Mouse (Mus musculus): Measurements from ENCODE around the gene Tnfaip8l2. TPM values are rescaled to one million over a fixed set of nuclear protein-coding genes. Genes with fewer than 3 reads are reported as not detected.
A peak's percentile ranks its signal among the peaks of the same experiment; 100 is the strongest.

Tnfaip8l2 gene
- under 1 TPM; 0.27 to 0.55 TPM for total RNA-seq (2021)
- long read RNA-seq, experiment 1, partial matches to known transcripts: 0 of 2 reads
- long read RNA-seq, experiment 1, other reads (novel, unspliced or antisense): 1 of 2 reads
- long read RNA-seq, experiment 2: 0 reads

GRCm38 (mm10) chr3:95141952-95142616, at the start of gene Tnfaip8l2:
Gene Tnfaip8l2 (minus strand): TSS chr3:95142360.
- no peak for DNase-seq (ENCODE audit: low spot score)

- no peak for DNase-seq (ENCODE audit: low spot score)
Measured at GRCm38 (mm10) chr3:95186888-95187287, 44.7 kb upstream of the Tnfaip8l2 start.

- no peak for DNase-seq (ENCODE audit: low spot score)
Measured at GRCm38 (mm10) chr3:95186100-95186499, 43.9 kb upstream of the Tnfaip8l2 start.

- no peak for DNase-seq (ENCODE audit: low spot score)
Measured at GRCm38 (mm10) chr3:95184796-95185577, 42.8 kb upstream of the Tnfaip8l2 start.

GRCm38 (mm10) chr3:95181841-95182240, 39.7 kb upstream of the Tnfaip8l2 start:
- no peak for DNase-seq (ENCODE audit: low spot score)

- no peak for DNase-seq (ENCODE audit: low spot score)
Measured at GRCm38 (mm10) chr3:95179890-95180289, 37.7 kb upstream of the Tnfaip8l2 start.

- no peak for DNase-seq (ENCODE audit: low spot score)
Measured at GRCm38 (mm10) chr3:95178948-95179347, 36.8 kb upstream of the Tnfaip8l2 start.

GRCm38 (mm10) chr3:95177583-95177982, 35.4 kb upstream of the Tnfaip8l2 start:
- DNase-seq (ENCODE audit: low spot score): no peak

GRCm38 (mm10) chr3:95176500-95176899, 34.3 kb upstream of the Tnfaip8l2 start:
- no peak for DNase-seq (ENCODE audit: low spot score)

- peak; percentile 89 for DNase-seq (ENCODE audit: low spot score)
Measured at GRCm38 (mm10) chr3:95174011-95174592, 31.9 kb upstream of the Tnfaip8l2 start.

- no peak for DNase-seq (ENCODE audit: low spot score)
Measured at GRCm38 (mm10) chr3:95173256-95173949, 31.2 kb upstream of the Tnfaip8l2 start.

- no peak for DNase-seq (ENCODE audit: low spot score)
Measured at GRCm38 (mm10) chr3:95172526-95173255, 30.5 kb upstream of the Tnfaip8l2 start.

- no peak for DNase-seq (ENCODE audit: low spot score)
Measured at GRCm38 (mm10) chr3:95171105-95171504, 28.9 kb upstream of the Tnfaip8l2 start.

- no peak for DNase-seq (ENCODE audit: low spot score)
Measured at GRCm38 (mm10) chr3:95169996-95170395, 27.8 kb upstream of the Tnfaip8l2 start.

GRCm38 (mm10) chr3:95164840-95165239, 22.7 kb upstream of the Tnfaip8l2 start:
- no peak for DNase-seq (ENCODE audit: low spot score)

- no peak for DNase-seq (ENCODE audit: low spot score)
Measured at GRCm38 (mm10) chr3:95164256-95164550, 22.0 kb upstream of the Tnfaip8l2 start.

- peak; percentile 88 for DNase-seq (ENCODE audit: low spot score)
Measured at GRCm38 (mm10) chr3:95163419-95164255, 21.5 kb upstream of the Tnfaip8l2 start.

- DNase-seq (ENCODE audit: low spot score): no peak
Measured at GRCm38 (mm10) chr3:95162345-95162628, 20.1 kb upstream of the Tnfaip8l2 start.

- no peak for DNase-seq (ENCODE audit: low spot score)
Measured at GRCm38 (mm10) chr3:95161618-95162344, 19.6 kb upstream of the Tnfaip8l2 start.

GRCm38 (mm10) chr3:95161041-95161551, 18.9 kb upstream of the Tnfaip8l2 start:
- no peak for DNase-seq (ENCODE audit: low spot score)
